Mouse (Mus musculus) stomach, postnatal 0 days (tissue): Measurements from ENCODE around the gene Zbtb20. TPM values are rescaled to one million over a fixed set of nuclear protein-coding genes. Genes with fewer than 3 reads are reported as not detected.

ENCODE experiments used
- ATAC-seq: fragments of 200-750 bp; cut with Nextera tagmentation; 2 replicates; pipeline ENCODE4 v1.8.0; 2017; ENCODE audit not compliant: low FRiP score, low TSS enrichment
- DNase-seq: peaks from one replicate; pipeline ENCODE4 v3.0.0-alpha.2; 2016; ENCODE audit warnings: low spot score
- H3K27ac ChIP-seq: fragments of 300-500 bp; sonication (generic); replicated peaks from 2 replicates; pipeline ENCODE4 v1.5.1; 2014; ENCODE audit warnings: mild to moderate bottlenecking, control low read depth
- H3K27me3 ChIP-seq: fragments of 300-500 bp; sonication (generic); 2 replicates; pipeline ENCODE4 v1.6.1; 2014; ENCODE audit warnings: low read length; ENCODE audit not compliant: control insufficient read depth, insufficient read depth
- H3K36me3 ChIP-seq: fragments of 300-500 bp; sonication (generic); 2 replicates; pipeline ENCODE4 v1.6.1; 2014; ENCODE audit warnings: low read length, mixed read lengths; ENCODE audit not compliant: control insufficient read depth, insufficient read depth
- H3K4me1 ChIP-seq: fragments of 300-500 bp; sonication (generic); replicated peaks from 2 replicates; pipeline ENCODE4 v1.6.1; 2014; ENCODE audit warnings: antibody characterized with exemption; ENCODE audit not compliant: control insufficient read depth, insufficient read depth
- H3K4me2 ChIP-seq: fragments of 300-500 bp; sonication (generic); replicated peaks from 2 replicates; pipeline ENCODE4 v1.6.1; 2014; ENCODE audit warnings: low read depth, mild to moderate bottlenecking, control low read depth, moderate library complexity
- H3K4me3 ChIP-seq: fragments of 300-500 bp; sonication (generic); 2 replicates; pipeline ENCODE4 v1.5.1; 2014; ENCODE audit warnings: low read depth, low read length, control low read depth
- H3K9ac ChIP-seq: fragments of 300-500 bp; sonication (generic); 2 replicates; pipeline ENCODE4 v1.6.1; 2014; ENCODE audit warnings: mild to moderate bottlenecking, low read length, control low read depth, mixed read lengths
- H3K9me3 ChIP-seq: fragments of 300-500 bp; sonication (generic); 2 replicates; pipeline ENCODE4 v1.6.1; 2016; ENCODE audit warnings: low read length; ENCODE audit not compliant: control insufficient read depth
- CTCF ChIP-seq: IDR thresholded peaks from 2 replicates; pipeline ENCODE4 v1.5.1; 2016; ENCODE audit warnings: antibody characterized with exemption, low read depth, mild to moderate bottlenecking, moderate library complexity
- EP300 ChIP-seq: optimal IDR thresholded peaks from 2 replicates; pipeline ENCODE3; 2016; ENCODE audit warnings: antibody characterized with exemption
- WGBS: fragments of 180-500 bp; shearing (Covaris S2); extraction: QIAGEN DNeasy Blood & Tissue Kit; methylation state at CpG from one replicate; pipeline ENCODE4 v1.1.7; 2014; 5-methylcytosine and 5-hydroxymethylcytosine counted together
- polyA plus RNA-seq: library from polyadenylated mRNA; unstranded; fragments of >200 nt; fragmentation: Nextera tagmentation; extraction: Ambion mirVana; gene quantifications from 2 replicates; pipeline ENCODE4 v1.2.1, GENCODE M21; 2015

Zbtb20 gene
- polyA plus RNA-seq, 1 experiment from 2014 or later = 15.7 TPM

DNA sequence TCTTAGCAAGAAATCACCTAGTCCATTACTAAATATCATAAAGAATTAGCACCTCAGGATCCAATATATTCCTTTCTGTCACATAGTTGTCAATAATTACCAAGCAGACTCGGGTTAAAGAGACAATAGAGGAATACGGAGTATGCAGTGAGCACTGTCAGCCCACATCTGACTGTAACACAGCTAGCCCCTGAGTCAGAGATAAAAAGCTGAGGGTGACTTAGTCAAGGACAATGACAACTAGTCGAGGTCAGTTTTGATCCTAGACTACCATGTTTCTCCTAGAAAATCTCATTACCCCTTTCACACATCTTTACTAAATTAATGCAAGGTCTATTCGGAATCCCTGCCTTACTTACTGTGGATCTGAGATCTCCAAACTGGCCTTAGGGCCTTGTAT lies 465.0 kb downstream of the Zbtb20 start:
- ATAC-seq = no peak
- 86% methylated on average over 4 of the region's 4 CpGs for WGBS

DNA sequence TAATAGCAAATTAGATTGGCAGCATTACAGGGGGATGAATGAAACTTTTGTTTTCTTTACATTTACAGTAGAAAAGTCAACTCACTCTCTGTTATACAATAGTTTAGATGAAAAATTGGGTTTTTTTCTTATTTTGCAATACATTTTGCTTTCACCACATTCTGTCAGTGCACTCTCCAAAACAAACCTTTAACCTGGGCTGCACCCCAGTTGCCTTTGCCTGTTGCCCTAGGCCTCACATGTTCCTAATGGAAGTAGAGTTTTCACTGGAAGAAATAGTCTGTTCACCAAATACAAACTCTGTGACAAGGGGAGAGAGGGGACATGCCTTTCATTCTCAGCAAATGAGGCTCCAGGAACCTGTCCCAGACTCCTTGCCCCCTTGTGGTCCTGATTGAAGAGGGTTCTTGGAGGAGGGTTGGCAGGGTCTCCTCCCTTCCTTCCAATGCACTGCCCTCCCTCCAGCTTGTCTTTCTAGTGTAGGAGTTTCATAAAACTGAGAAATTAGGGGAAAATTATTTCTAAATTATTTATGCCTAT lies 466.3 kb downstream of the Zbtb20 start:
- Histone ChIP-seq H3K36me3 (no peaks in the 10 kb centered on the region), H3K27ac (no peak overlapping the region), H3K9me3 (no peaks in the 10 kb centered on the region), H3K4me3 (no peak overlapping the region), H3K9ac (no peak overlapping the region), H3K27me3 (no peaks in the 10 kb centered on the region), H3K4me1 (no peaks in the 10 kb centered on the region), H3K4me2 (no peak overlapping the region)
- TF ChIP-seq EP300 (no peak), CTCF (no peak)
- ATAC-seq (no peak), DNase-seq (no peak)

More for the DNA sequence above, 465.0 kb downstream of the Zbtb20 start:
- no peak overlapping the region for H3K9ac ChIP-seq
- H3K4me2 ChIP-seq = no peak overlapping the region
- DNase-seq = no peak
- no peak overlapping the region for H3K27ac ChIP-seq
- H3K27me3 ChIP-seq = no peaks in the 10 kb centered on the region
- H3K4me3 ChIP-seq = no peak overlapping the region
- TF ChIP-seq EP300 (no peak), CTCF (no peak)
- H3K36me3 ChIP-seq = no peaks in the 10 kb centered on the region
- no peaks in the 10 kb centered on the region; the same call in 1 of the 2 replicates for H3K4me1 ChIP-seq
- H3K9me3 ChIP-seq = no peaks in the 10 kb centered on the region

GRCm38 (mm10) chr16:43346094-43346493 lies 470.4 kb downstream of the Zbtb20 start:
- no peaks in the 10 kb centered on the region for H3K36me3 ChIP-seq
- H3K4me1 ChIP-seq = no peaks in the 10 kb centered on the region
- no peak for DNase-seq

DNA sequence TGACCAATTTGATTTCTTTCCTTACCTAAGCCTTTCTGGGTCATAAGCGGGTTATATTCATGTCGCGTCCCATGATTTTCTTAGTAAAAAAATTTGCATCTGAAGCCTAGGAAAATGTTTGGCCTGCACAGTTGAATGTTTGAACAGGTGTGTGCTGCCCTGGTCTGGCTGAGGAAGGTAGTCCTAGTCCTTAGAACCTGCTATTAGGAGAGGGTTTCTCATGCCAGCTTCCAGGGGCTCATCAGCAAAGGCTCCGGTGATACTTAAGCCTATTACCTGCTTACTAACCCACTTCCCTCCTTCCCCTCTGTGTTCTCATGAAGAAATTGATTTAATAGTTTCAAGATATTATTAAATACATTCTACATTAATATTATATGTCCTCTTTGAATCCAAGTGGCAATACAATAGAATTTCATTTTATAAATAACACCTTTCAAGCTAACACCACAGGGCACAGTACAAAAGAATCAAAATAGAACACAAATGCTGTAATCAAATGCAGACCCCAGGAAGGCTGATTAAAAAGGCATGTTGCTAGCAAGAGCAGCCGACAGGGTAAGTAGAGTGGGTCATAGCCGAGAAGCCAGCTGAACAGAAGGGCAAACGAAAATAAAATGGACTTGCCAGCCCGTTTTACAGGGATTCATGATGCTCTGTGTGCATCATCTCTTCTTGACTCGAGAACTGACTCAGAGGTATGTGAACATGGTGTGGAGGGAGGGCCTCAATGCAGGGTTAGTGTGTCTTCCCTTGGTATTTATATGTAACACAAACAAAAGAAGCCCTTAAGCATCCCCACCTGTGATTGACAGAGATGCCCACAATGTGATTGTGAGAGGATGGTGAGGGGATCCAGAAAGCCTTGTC lies 480.3 kb downstream of the Zbtb20 start:
- Histone ChIP-seq H3K4me1 (no peaks in the 10 kb centered on the region), H3K36me3 (no peaks in the 10 kb centered on the region), H3K4me3 (no peak overlapping the region), H3K27ac (no peak overlapping the region), H3K9me3 (no peaks in the 10 kb centered on the region), H3K9ac (no peak overlapping the region), H3K4me2 (no peak overlapping the region), H3K27me3 (no peaks in the 10 kb centered on the region)
- TF ChIP-seq EP300 (no peak), CTCF (peak; percentile 29)
- 75% methylated on average over 9 of the region's 9 CpGs for WGBS
- DNase-seq = peak; percentile 27
- no peak for ATAC-seq

More at GRCm38 (mm10) chr16:43346094-43346493, 470.4 kb downstream of the Zbtb20 start:
- no peak overlapping the region for H3K4me3 ChIP-seq
- no peak overlapping the region for H3K27ac ChIP-seq
- TF ChIP-seq CTCF (no peak), EP300 (no peak)
- H3K4me2 ChIP-seq = no peak overlapping the region
- no peak overlapping the region for H3K9ac ChIP-seq
- no peak for ATAC-seq
- H3K27me3 ChIP-seq = no peaks in the 10 kb centered on the region
- H3K9me3 ChIP-seq = no peaks in the 10 kb centered on the region

DNA sequence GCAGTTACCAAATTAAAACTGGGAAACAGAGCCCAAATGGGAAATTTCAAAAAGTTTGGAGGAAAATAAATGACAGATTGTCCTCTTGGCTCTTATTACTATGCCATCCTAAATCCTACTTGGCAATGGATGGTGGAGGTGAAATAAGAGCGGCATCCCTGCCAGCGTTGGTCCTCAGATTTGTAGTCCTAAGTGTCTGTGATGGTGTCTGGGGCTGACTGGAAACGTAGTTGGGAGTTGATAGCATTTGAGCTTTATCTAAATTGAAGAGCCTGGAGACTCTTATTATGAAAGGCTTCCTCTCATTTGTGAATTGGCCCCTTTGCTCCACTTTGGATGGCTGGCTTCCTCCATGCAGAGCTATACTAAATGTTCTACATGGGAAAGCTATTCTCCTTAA lies 483.9 kb downstream of the Zbtb20 start:
- ATAC-seq (no peak), DNase-seq (no peak)
- H3K27me3 ChIP-seq = no peaks in the 10 kb centered on the region
- H3K36me3 ChIP-seq = no peaks in the 10 kb centered on the region
- peaks cover 4% of the 10 kb centered on the region; the same call in 1 of the 2 replicates for H3K4me1 ChIP-seq
- no peak for TF ChIP-seq CTCF
- no peak for TF ChIP-seq EP300
- no peak overlapping the region for H3K4me3 ChIP-seq
- no peak overlapping the region for H3K4me2 ChIP-seq
- no peak overlapping the region for H3K9ac ChIP-seq
- H3K9me3 ChIP-seq = no peaks in the 10 kb centered on the region
- no peak overlapping the region for H3K27ac ChIP-seq
- WGBS = 76% methylated on average over 3 of the region's 3 CpGs

DNA sequence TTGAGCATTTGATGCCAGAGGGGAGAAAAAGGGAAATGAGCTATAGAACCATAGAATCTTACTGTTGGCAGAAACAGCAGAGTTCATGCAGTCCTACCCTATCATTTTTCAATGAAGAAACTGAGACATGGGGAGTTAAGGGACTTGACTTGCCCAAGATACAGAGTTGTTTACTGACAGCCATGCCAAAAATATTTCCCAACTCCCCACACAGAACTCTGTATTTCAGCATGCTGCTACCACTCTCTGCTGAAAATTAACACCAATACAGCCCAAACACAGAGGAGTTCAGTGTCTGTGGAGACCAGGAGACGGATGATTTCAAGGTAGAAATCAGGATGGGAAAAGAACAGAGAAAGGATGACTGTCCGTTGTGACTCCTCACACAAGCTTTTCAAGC lies 484.4 kb downstream of the Zbtb20 start:
- TF ChIP-seq CTCF = no peak
- ATAC-seq = no peak
- Histone ChIP-seq H3K9ac (no peak overlapping the region), H3K9me3 (no peaks in the 10 kb centered on the region), H3K4me2 (no peak overlapping the region), H3K27ac (no peak overlapping the region), H3K4me1 (peaks cover 4% of the 10 kb centered on the region; the same call in 1 of the 2 replicates), H3K4me3 (no peak overlapping the region), H3K27me3 (no peaks in the 10 kb centered on the region), H3K36me3 (no peaks in the 10 kb centered on the region)
- 88% methylated on average over 2 of the region's 2 CpGs for WGBS
- no peak for DNase-seq
